Mouse (Mus musculus): ENCODE results near the gene Auts2.

The Auts2 gene

DNA sequence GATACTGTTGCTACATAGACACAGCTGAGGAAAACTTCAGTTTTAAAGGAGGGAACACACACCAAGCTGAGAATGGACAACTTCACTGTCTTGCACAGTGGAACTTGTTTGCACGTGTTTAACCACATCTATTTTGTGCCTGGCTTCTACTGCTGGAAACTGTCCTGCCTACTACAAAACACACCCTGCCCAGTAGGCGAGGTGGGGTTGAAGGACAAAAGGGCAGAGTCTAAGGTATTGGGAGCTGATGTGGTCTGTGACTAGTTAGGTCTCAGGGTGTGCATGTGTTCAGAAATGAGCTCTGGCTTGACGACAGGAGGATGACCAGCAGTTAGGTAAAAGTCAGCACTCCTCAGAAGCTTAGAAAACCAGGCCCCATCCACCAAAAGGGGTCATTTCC is 636.8 kb downstream of the Auts2 start:
- no peak for DNase-seq (ENCODE audit: low spot score)

DNA sequence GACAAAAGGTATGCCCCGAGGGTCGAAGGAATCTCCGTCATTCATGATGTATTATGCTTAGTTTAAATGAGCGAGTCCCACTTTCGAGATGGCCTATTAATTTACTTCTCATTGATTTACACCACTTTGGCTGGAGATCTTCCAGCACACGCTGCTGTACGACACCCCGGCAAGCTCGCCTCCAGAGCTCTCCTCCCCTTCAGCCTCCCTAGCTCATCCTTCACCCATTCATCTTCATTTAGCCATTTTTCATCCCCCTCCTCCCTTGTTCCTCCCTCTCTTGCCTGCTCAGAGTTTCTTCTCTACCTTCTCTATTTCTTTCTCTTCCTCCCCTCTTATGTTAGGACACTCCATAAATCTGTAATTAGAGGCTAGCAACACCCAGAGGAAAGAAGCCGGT is 638.7 kb downstream of the Auts2 start:
- DNase-seq (ENCODE audit: low spot score), result no peak

DNA sequence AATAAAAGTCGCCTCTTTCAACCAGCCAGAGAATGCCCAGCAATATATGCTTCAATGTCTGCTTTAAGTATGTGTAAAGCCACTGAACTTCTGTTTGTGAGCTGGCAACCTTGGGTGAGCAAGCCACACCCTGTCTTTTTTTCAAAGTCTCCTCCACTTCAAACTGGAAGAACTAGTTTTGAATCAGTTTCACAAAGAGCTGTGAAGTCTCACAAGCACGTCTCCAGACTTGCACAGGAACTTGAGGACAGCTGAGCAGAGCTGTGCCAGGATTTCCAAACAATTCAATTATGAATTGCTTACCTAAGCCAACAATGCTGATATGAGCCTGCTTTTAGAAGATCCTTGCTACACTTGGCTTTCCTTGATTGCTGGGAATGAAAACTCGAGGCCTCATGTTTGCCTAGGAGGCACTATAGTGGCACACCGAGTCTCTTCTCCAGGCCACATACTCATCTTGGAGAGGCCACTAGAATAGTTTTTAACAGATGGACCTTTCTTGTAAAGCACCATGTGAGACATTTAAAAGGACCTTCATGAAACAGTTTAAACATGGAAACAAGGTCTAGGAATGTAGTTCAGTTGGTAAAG is 645.0 kb downstream of the Auts2 start:
- no peak for DNase-seq (ENCODE audit: low spot score)

DNA sequence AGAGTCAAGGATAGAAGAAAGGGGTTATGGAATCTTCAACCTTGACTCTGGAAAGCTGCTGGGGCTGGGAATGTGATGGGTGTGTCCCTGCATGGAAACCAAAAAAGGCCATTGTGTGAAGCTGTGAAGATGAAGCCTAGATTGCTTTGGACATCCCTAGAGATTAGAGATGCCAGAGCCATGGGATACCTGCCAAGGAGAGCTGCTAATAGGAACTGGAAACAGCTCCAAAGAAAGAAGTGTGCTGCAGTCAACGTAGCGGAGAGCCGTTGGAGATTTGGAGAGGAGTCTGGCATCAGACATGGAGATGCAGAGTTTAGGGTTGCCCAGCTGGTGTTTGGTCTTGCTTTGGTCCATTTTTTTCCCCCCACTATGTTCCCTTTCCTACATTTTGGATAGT is 656.5 kb downstream of the Auts2 start:
- no peak for DNase-seq (ENCODE audit: low spot score)

DNA sequence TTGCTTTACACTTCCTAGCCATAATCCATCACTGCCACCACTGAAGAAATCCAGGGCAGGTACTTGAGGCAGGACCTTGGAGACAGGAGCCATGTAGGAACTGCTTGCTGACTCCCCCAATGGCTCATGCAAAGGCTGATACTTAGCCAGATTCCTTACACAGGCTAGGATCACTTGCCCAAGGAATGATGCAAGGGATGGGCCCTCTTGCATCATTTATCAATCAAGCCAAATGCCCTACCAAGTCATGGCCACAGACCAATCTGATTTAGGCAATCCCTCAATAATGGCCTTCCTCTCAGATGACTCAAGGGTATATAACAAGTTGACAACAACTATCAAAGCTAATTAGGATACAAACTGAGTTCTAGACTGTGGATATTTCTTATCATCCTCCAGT is 666.6 kb downstream of the Auts2 start:
- no peak for DNase-seq (ENCODE audit: low spot score)

DNA sequence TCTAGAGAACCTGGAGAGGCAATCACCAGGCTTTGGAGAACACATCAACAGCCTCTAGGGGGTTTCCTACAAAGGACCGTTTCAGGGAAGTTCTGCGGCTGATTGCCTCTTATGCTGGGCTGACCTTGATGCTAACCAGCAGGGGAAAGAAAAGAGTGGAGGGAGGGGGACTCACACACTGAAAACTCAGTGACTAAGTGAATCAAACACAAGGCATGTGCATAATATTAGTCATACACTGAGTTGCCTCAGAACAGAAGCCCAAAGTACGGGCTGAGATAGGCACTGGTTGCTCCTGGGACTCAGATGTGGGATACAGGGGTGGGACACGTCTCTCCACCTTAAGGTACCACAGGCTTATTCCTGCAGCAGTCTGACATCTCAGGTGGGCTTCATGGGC is 667.2 kb downstream of the Auts2 start:
- no peak for DNase-seq (ENCODE audit: low spot score)

DNA sequence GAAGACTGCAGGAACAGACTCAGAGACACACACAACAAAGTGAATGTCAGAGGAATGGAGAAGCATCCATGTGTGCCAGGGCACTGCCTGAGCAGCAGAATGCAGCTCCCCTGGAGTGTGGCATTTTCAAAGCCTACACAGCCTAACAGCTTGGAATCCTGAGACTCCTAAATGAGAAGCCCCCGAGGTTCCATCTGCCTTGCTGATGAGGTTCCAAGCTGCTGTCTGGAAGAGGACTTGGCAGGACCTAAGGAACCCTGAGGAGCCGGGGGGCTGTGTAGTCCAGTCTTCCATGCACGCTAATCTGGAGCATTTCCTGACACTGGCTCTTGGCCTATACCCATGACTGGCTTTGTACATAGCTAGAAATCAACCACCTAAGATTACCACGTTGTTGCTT is 670.0 kb downstream of the Auts2 start:
- no peak for DNase-seq (ENCODE audit: low spot score)

DNA sequence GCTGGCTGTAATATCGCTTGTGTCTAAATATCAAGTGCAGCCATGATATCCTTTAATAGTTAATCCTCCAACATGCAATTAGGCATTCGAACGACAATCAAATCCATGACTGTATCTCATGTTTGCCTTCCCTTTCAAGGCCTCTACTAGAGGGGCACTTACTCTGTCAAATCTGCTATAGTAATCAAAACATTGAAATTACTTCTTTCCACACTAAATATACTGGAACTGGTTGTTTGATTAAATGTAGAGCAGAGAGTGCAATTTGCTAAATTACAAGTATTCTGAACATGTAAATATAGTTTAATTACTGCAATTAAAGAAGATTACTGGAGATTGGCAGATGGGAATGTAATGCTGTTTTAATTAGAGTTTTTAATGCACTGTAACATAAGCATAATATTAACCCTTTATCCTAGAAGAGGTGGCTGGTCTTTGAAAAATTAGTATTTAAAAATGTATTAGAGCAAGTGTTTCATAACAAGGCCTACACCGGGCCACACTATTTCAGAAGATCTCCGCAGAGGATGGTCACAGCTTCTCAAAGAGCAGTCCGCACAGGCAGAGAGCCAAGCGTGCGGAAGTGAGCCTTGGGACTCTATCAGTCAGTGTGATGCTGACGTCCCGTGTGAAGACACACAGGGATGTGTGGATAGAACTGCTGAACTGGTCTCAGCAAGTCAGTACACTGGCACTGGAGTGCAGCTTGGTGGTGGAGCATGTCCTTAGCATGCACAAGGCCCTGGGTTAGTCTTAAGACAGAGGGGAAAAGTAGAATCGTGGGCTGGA is 673.2 kb downstream of the Auts2 start:
- no peak for DNase-seq (ENCODE audit: low spot score)

DNA sequence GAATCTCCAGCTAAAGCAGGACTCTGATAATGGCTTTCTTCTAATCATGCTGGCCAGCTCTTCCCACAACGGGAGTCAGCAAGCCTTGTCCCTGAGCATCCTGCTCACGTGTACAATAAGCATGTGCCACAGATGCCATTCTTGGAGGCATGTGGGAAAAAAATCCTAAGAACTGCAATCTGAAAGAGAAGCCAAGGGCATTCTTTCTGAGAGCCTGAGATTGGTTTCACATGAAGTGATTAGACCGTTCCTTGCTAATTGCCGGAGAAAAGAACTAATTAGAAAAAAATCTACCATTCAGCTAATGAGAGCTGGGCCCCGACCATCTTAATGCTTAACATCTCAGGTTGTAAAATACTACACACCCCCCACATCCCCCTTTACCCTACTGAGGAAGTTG is 677.9 kb downstream of the Auts2 start:
- no peak for DNase-seq (ENCODE audit: low spot score)

DNA sequence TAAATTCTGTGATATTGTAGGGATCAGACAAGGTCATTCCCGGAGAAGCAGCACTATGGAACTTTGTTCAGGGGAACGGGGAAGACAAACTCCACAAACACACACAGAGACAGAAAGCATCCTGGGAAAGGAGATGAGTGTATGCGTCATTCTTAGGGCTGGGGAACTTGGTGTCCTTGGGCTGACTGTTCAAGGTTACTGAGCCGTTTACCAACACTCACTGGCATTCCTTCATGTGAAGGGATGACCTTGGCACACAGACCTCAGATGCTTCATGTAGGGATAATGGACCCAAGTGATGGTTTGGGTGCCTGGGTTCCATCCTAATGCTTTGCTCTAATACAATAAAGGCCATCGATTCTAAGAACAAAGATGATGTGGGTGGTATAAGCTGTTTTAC is 685.2 kb downstream of the Auts2 start:
- no peak for DNase-seq (ENCODE audit: low spot score)

DNA sequence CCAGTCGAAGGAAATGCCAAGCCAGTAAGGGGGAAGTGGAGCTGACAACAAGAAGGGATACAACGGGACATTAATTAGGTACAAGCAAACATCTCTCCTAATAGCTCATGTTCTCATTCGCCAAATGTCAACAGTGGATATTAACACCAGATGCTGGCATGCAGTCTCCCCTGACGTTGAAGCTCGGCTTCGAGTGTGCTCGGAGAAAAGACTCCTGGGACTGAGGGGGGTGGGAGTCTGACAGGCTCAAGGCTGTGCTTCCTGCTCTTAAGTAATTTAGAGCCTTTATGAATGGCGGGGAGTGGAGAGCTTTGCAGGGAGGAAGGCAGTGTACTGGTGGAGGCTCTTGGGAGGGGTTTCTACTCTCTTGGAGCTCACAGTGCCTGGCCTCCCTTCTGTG is 687.8 kb downstream of the Auts2 start:
- DNase-seq (ENCODE audit: low spot score), result no peak

DNA sequence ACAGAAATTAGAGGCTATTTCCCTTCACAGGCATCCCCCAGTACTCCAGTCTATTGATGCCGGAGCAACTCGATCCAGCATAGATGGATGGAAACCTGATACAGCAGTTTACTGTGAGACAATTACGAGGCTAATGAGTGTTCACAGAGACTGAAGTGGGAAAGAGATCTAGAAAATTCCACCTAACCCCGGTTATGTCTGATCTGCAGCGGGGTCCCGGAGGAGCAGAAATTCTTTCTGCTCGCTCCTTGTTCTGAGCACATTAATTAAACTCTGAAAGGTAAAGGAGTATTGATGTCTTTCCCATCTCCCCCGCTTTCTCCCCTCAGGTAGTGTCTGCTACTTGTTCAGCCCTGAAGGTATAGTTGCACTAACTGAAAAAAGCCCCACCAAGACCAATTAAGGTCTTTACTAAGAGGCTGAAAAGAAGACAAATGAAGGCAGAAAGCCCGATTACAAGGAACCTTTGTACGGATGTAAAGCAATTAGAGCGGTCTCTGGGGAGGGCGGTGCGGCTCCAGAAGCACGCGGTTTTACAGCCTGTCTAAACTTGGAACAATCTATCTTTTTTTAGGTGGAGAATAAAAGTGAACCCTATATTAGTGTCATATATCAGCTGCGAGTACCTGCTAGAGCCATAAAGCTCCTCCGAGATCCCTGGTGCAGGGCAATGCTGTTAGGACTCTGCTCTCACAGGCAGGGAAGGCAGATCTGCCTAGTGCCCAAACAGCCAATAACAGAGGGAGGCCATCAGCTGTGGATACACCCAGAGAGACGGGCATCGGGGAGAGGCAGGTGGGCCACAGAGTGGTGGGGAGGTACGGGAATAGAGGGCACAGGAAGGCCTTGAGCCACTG is 691.3 kb downstream of the Auts2 start:
- no peak for DNase-seq (ENCODE audit: low spot score)

DNA sequence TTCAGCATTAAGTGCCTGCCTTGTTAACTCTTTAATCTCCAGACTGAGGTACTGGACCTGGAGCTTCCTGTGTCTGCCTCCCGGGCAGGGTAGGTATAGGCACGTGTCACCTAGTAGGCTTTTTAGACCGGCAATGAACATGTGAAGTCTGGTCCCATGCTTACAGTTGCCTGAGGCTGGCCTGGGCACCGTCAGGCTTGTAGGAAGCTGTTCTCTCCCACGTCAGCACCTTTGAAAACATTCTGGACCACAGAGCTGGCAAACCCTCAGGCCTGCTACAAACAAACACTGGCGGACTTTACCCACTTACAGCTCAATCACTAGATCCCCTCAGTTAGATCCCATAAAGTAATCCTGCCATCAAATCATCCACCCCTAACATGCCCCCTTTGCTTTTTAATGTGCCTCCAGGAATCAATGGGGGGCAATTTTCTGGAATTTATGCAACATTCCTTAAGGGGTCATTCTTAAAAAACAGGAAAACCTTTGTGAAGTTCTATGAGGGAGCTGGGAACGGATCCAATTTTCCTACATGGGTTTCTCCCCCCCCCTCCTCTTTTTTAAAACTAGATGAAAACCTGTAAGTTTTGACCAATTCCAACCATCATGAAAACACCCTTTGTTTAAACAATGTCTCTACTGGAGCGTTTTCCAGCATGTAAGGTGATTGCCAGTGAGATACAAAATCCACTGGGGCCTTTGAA is 692.4 kb downstream of the Auts2 start:
- no peak for DNase-seq (ENCODE audit: low spot score)

DNA sequence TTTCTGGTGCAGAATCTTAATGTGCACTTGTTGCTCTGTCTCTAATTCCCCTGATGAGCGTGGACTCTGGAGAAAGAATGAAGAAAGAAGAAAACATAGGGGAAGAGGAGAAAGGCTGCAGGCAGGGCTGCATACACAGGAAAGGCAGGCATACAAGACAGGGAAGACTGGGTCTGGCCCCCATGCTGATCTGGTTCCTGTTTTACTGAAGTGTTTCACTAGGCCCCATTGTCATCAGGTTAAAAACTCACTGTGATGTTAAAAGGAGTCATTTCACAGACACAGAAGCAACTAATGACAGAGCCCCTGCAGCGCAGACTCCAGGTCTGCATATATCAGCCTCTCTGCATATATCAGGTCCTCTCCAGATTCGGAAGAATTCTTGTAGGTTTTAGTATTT is 693.5 kb downstream of the Auts2 start:
- DNase-seq (ENCODE audit: low spot score), result no peak

DNA sequence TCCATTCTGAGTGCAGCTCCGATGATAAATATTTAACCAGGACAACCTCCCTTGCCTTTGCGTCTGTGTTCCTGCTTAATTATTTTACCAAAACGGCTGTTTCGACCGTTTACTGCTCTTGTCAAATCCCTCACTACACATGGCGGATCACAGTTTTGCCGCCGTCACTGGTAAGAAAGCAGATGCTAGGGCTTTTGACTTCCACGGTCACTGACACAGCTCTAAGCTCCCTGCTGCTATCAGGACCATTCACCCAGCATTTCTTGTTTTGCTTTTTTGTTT is 698.7 kb downstream of the Auts2 start:
- no peak for DNase-seq (ENCODE audit: low spot score)

DNA sequence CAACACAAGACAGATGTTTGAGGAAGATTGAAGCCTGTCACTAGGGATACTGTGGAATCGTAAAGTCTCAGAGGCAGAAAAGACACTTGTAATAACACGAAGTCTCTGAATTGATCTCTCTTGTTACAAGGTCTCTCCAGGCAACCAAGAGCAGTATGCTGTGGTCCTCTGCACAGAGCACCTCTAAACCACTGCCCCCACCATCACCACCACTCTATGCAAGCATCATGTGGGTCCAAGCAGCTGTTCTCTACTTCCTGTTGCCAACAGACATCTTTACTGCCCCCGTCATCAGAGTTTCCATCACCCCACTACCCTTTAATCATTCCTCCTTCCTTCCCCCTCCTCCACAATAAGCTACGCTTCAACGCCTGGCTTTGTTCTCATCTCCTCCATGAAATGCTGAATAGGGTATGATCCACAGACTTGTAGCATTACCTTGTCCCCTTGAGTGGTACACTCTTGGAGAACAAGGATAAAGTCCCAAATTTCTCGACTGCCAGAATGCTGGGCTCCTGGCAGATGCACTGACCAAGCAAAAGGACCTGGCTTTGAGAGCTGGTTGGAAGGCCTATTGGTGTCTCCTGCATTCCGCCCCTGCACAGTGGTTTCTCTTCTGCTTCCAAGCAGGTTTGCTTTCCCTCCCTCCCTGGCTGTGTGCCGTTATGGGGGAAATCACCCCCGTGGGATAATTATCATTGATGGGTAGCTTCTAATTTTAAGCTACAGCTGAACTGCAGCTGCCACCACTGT is 699.2 kb downstream of the Auts2 start:
- no peak for DNase-seq (ENCODE audit: low spot score)

DNA sequence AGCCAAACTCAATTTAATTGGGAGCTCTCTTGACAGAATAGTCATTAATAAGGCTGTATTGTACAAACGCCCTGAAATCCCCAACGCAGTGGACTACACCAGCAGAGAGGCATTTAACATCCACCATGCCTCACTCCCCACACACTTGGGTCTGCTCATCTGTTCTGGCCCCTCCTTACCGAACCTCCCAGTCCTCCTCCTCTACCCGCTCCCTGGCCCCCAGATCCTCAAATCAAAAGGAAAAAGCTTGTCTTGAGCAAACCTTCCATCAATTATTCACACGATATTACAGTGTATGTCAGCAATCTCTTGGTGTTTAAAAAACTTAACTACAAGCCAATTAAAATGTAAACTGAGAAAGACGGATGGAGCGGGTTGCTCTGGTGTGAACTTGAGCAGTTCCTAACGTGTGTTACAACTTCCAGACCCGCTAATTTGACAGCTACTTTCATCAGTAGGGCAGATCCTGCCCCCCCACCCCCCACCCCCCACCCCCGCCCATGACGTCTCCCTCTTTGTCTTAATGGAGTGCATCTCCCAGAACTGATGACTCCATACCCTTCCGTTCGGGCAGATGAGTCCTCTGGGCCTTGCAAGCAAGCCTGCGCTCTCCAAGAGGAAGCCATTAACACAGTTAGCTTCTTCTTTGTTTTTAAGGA is 703.4 kb downstream of the Auts2 start:
- DNase-seq (ENCODE audit: low spot score), result no peak

DNA sequence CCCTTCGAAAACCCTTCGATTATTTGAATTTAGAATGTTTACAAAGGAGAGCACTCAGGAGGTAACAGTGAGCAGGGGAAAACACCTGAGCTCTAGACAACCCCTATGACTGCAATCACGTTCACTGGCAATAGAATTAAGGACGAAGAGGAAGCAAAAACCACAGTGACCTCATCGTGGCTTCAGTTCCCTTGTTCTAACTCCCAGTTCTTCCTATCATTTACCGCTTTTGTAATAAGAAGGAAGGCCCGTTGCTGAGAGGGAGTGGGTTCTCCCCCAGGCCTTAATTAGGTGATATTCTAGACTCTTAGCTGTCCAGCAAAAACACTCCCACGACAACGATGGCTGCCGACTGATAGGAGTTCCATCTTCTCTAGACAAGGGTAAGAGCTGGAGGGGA is 704.1 kb downstream of the Auts2 start:
- no peak for DNase-seq (ENCODE audit: low spot score)

DNA sequence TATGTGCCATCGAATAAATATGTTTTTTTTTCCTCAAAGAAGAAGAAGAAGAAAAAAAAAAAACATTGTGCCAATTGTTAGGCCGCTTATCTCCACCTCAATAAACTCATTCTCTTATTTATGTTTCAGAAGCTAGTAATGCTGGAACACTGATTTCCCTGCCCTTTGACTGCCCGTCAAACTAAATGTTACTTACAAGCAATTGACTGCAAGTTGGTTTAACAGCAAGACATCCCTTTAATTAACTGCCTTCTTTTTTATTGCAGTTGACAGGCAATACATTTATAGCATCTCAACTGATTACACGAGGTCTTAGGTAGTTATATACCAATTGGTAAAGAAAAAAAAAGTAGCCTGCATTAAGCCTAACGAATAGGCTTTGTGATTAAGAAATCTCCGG is 705.1 kb downstream of the Auts2 start:
- no peak for DNase-seq (ENCODE audit: low spot score)

DNA sequence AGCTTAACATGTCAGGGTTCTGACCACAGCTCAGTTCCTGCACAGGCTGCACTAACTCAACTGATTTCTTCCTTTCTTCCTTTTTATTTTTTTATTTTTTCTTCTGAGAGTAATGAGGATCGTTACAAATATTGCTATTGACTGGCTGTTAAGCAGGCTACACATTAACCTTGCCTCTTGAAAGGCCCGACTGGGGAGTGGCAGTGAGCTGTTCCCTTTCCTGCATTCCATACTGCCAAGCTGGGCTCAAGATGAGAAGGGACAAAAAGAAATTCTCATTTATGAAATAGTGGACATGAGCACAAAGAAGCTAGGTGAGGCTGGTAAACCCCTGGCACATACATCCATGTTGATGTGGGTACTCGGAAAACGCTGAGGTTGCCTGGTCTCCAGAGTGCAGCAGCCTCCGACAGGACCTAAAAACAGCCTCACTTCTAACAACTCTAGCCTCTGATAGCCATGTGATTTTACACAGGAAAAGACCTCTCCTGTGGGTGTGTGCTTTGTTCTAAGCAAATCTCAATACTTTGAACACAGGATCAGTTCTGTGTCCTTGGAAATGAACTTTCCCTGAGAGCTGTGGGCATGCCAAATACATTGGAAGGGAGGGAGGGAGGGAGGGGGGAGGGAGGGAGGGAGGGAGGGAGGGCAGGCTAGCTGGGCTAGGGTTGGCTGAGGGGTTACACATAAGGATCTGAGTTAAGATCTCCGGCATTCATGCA is 707.0 kb downstream of the Auts2 start:
- no peak for DNase-seq (ENCODE audit: low spot score)

Data from layer of hippocampus, adult 9-10 months (tissue).